In genomic region chr19:46690387-46690786, GRCm38 (mm10) we compare ENCODE assay signal across 8 mouse cellular contexts. TPM values are rescaled to one million over a fixed set of nuclear protein-coding genes. Genes with fewer than 3 reads are reported as not detected.
A peak's percentile ranks its signal among the peaks of the same experiment; 100 is the strongest.
DNase-seq lines count a peak whose midpoint lies in the region; ATAC-seq and TF ChIP-seq lines count a peak whose summit lies in the region.

No protein-coding gene starts in this region.

- H3K4me1 ChIP-seq in heart, embryonic 12.5 days (replicated peaks) = peaks cover 5% of the 10 kb centered on the region
- peaks cover 32% of the 10 kb centered on the region for H3K4me1 ChIP-seq in E14TG2a.4 (replicated peaks; ENCODE audit: low read depth, low read length)
- peaks cover 14% of the 10 kb centered on the region for H3K4me1 ChIP-seq in forebrain, embryonic 15.5 days
- peaks cover 8% of the 10 kb centered on the region for H3K4me1 ChIP-seq in liver, postnatal 0 days (ENCODE audit: insufficient read depth)

- H3K4me3 ChIP-seq in heart, embryonic 12.5 days = peak overlapping the region; percentile 83
- peak overlapping the region; percentile 89 for H3K4me3 ChIP-seq in E14TG2a.4 (replicated peaks; ENCODE audit: low read length)
- peak overlapping the region; percentile 88 for H3K4me3 ChIP-seq in forebrain, embryonic 15.5 days
- peak overlapping the region; percentile 74 for H3K4me3 ChIP-seq in liver, postnatal 0 days (ENCODE audit: low read depth, low read length)

- TF ChIP-seq EP300 in liver, postnatal 0 days (IDR thresholded peaks at IDR 0.05; ENCODE audit: low read depth) = no peak

- DNase-seq in heart, adult 9 months (ENCODE audit: low spot score in 2 of 2) = no peak
- no peak for DNase-seq in liver, postnatal 0 days
- no peak for DNase-seq in MN1 (ENCODE audit: low spot score)
- no peak for DNase-seq in frontal cortex, postnatal 14 days (ENCODE audit: low spot score in 2 of 2)
- no peak for DNase-seq in cerebellum, adult 11 months

- TF ChIP-seq CTCF in E14TG2a.4 (conservative IDR thresholded peaks at IDR 0.05; ENCODE audit: low read length) = no peak
- no peak for TF ChIP-seq CTCF in liver, postnatal 0 days (IDR thresholded peaks at IDR 0.05; ENCODE audit: low read depth)

- H3K27ac ChIP-seq in heart, embryonic 12.5 days (ENCODE audit: poor library complexity, severe bottlenecking) = peak overlapping the region; percentile 49; the same call in 1 of the 2 replicates
- peak overlapping the region; percentile 87 for H3K27ac ChIP-seq in forebrain, embryonic 15.5 days (replicated peaks)
- H3K27ac ChIP-seq in liver, postnatal 0 days (ENCODE audit: low read depth) = no peak overlapping the region

- WGBS in heart, embryonic 12.5 days = 72% methylated on average over 11 of the region's 11 CpGs
- WGBS in forebrain, embryonic 15.5 days = 66% methylated on average over 11 of the region's 11 CpGs
- 70% methylated on average over 11 of the region's 11 CpGs for WGBS in liver, postnatal 0 days (ENCODE audit: insufficient replicate concordance)

- H3K36me3 ChIP-seq in heart, embryonic 12.5 days = peaks cover 14% of the 10 kb centered on the region
- no peaks in the 10 kb centered on the region for H3K36me3 ChIP-seq in E14TG2a.4 (ENCODE audit: insufficient read depth, low read length)
- no peaks in the 10 kb centered on the region for H3K36me3 ChIP-seq in forebrain, embryonic 15.5 days
- no peaks in the 10 kb centered on the region for H3K36me3 ChIP-seq in liver, postnatal 0 days (replicated peaks; ENCODE audit: insufficient read depth, low read length)

- no peaks in the 10 kb centered on the region for H3K27me3 ChIP-seq in heart, embryonic 12.5 days (replicated peaks)
- H3K27me3 ChIP-seq in E14TG2a.4 (ENCODE audit: insufficient read depth, low read length) = no peaks in the 10 kb centered on the region
- no peaks in the 10 kb centered on the region for H3K27me3 ChIP-seq in forebrain, embryonic 15.5 days
- no peaks in the 10 kb centered on the region for H3K27me3 ChIP-seq in liver, postnatal 0 days (ENCODE audit: insufficient read depth, low read length)

- no peak for ATAC-seq in heart, embryonic 12.5 days (ENCODE audit: insufficient number of reproducible peaks, low FRiP score)
- ATAC-seq in forebrain, embryonic 15.5 days (replicated peaks) = peak; percentile 47
- ATAC-seq in liver, postnatal 0 days = no peak

- H3K9ac ChIP-seq in heart, embryonic 12.5 days = peak overlapping the region; percentile 91
- H3K9ac ChIP-seq in forebrain, embryonic 15.5 days (replicated peaks) = peak overlapping the region; percentile 93
- peak overlapping the region; percentile 71 for H3K9ac ChIP-seq in liver, postnatal 0 days (replicated peaks)

- H3K4me2 ChIP-seq in heart, embryonic 12.5 days = peak overlapping the region; percentile 71
- H3K4me2 ChIP-seq in forebrain, embryonic 15.5 days (replicated peaks) = peak overlapping the region; percentile 48
- peak overlapping the region; percentile 75 for H3K4me2 ChIP-seq in liver, postnatal 0 days (ENCODE audit: low read depth, low read length)

- no peaks in the 10 kb centered on the region for H3K9me3 ChIP-seq in heart, embryonic 12.5 days (replicated peaks)
- no peaks in the 10 kb centered on the region for H3K9me3 ChIP-seq in E14TG2a.4 (ENCODE audit: low read length)
- no peaks in the 10 kb centered on the region for H3K9me3 ChIP-seq in forebrain, embryonic 15.5 days
- H3K9me3 ChIP-seq in liver, postnatal 0 days (ENCODE audit: low read length) = no peaks in the 10 kb centered on the region

RNA-seq across cellular contexts. Expression of gene Borcs7, which starts 0.7 kb away (rescaled TPM):
- 16.3 and 17.0 TPM in 2 replicates for polyA plus RNA-seq in heart, embryonic 12.5 days (2016; fragmentation: Nextera tagmentation; extraction: Ambion mirVana)
- 13.9 and 14.4 TPM in 2 replicates for polyA plus RNA-seq in forebrain, embryonic 15.5 days (2015; fragmentation: Nextera tagmentation; extraction: Ambion mirVana)
- 6.6 and 7.1 TPM in 2 replicates for polyA plus RNA-seq in liver, postnatal 0 days (2015; fragmentation: Nextera tagmentation; extraction: Ambion mirVana)

RNA-seq across cellular contexts. Expression of gene As3mt, which starts 16.9 kb away (rescaled TPM):
- polyA plus RNA-seq in heart, embryonic 12.5 days (2016; fragmentation: Nextera tagmentation; extraction: Ambion mirVana) = 50.3 and 51.3 TPM in 2 replicates
- polyA plus RNA-seq in forebrain, embryonic 15.5 days (2015; fragmentation: Nextera tagmentation; extraction: Ambion mirVana) = 14.8 and 18.6 TPM in 2 replicates
- 28.4 and 30.1 TPM in 2 replicates for polyA plus RNA-seq in liver, postnatal 0 days (2015; fragmentation: Nextera tagmentation; extraction: Ambion mirVana)

RNA-seq across cellular contexts. Expression of gene Cyp17a1, which starts 17.4 kb away (rescaled TPM):
- polyA plus RNA-seq in heart, embryonic 12.5 days (2016; fragmentation: Nextera tagmentation; extraction: Ambion mirVana) = 0.86 and 1.3 TPM in 2 replicates
- polyA plus RNA-seq in forebrain, embryonic 15.5 days (2015; fragmentation: Nextera tagmentation; extraction: Ambion mirVana) = not detected in 2 replicates
- polyA plus RNA-seq in liver, postnatal 0 days (2015; fragmentation: Nextera tagmentation; extraction: Ambion mirVana) = 3.3 and 5.8 TPM in 2 replicates
